Mouse (Mus musculus): ENCODE data around the gene Lipc.

The Lipc gene

DNA sequence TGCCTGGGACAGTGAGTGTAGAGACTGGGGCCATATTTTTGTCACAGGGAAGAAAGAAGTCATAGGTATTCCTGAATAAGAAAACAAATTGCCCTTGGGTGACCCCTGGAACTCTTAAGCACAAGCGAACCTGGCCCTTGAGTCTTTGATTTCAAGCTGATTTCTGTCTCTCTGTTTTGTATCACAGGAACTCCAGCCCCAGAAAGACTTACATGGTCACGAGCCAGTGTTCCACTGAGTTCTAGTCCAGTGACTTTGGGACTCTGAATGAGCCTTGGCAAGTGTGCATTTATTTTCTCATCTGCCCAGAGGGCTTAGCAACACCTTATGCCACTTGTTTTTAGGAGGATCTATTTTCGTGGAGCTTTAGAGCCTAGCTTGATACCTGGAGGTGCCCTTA, 5.7 kb upstream of the Lipc start:
- DNase-seq (ENCODE audit: low spot score), result no peak

DNA sequence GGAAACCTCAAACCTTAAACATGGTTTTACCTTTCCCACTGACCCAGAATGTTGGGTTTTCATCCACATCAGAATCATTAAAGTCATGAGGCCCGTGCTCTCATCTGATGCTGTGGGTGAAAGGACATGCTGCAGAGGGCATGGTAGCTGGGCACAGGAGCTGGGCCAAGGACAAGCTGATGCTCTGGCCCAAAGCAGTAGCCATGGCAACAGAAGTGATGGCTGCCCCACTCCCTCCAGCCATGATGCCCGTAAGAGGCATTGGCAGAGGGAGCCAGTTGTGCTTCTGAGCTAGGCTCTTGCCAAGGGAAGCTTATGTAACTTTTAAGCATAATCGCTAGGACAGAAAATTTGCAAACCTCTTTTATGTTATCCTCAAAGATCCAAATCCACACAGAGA, 2.2 kb upstream of the Lipc start:
- no peak for DNase-seq (ENCODE audit: low spot score)

DNA sequence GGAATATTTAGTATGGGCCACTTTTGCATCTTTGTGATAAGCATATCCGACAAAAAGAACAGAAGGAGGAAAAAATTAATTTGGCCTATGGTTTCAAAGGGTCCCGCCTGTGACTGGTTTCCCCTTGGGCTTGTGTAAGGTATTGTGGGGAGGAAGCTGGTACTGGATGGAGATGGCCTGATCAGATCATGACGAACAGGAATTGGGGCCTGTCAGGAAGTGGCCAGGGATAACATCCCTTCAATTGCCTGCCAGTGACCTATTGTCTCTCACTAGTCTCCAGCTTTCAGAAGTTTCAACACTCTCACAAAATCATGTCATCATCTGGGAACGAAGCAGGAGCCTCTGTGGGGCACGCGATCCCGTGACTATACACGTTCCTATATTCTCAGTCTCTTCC, 2.7 kb downstream of the Lipc start:
- DNase-seq (ENCODE audit: low spot score), result no peak

DNA sequence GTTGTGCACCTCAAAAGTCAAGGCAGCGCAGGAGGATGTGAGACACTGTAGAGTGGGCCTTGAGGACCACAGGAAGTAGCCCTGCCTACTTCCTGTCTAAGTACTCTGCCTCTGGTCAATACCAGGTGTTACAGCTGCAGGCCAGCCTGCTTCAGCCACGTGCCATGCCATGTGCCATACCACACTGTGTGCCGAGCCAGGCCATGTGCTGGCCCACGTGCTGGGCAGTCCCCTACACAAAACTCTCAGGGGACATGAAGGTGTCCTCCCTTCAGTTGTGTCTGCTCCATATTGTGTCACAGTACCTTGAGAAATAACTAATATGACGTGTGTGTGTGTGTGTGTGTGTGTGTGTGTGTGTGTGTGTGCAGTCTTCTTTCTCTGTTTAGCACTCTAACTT, 4.7 kb downstream of the Lipc start:
- no peak for DNase-seq (ENCODE audit: low spot score)

DNA sequence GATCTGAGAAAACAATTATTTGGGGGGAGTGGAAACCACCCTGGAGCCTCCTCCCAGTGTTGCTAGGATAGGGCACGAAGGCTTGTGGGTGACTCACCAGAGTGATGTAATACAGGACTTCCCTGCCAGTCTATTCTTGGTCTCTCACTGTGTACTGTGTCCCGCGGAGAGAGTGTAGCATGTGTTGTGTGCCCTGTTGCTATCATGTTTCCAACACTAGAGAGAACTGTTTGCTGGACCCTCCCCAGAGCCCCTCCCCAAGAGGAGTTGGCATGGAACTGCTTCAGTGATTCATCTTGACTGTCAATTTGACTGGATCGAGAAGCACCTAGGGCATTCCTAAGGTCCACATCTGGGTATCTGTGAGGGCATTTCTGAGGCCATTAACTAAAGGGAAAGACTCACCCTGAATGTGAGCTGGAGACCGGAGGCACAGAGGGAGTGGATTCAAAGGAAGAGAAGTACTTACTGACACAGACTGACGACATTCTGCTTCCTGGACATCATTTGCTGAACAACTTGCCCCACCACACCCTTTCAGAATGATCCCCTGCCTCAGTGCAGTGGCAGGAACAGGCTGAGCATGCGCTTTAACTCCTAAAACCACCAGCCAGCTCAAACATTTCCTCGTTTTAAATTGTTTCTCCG, 9.2 kb downstream of the Lipc start:
- DNase-seq (ENCODE audit: low spot score), result no peak

DNA sequence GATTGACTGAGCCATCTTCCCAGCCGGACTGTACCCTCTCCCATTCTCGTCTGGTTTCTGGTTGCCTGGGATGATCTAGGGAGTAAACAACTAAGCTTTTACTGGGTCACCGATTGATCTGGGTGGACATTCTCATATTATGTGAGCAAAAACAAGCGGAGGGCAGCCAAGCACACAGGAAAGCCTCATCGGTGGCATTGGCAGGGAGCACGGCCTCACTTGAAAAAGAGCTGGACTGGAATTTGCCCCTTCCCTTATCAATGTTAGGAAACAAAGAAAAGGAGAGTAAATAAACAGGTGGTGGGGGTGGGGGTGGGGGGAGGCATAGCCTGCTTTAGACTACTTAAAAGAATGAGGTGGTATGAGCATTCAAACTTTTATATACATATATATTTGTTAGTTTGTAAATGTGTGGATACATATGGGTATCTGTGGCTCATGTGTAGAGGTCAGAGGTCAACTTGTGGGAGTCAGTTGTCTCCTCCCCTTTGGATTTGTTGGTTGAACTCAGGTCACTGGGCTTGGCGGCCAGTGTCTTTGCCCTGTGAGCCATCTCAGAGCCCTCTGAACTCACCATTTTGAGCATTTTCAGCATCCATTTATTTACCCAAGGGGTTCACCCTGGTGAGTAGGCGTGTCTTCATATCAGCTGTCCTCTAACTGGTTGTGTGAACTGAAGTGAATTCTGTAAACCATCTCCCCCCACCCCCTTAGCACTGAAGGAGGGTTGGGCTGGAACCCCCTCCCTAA, 12.1 kb downstream of the Lipc start:
- DNase-seq (ENCODE audit: low spot score), result no peak

DNA sequence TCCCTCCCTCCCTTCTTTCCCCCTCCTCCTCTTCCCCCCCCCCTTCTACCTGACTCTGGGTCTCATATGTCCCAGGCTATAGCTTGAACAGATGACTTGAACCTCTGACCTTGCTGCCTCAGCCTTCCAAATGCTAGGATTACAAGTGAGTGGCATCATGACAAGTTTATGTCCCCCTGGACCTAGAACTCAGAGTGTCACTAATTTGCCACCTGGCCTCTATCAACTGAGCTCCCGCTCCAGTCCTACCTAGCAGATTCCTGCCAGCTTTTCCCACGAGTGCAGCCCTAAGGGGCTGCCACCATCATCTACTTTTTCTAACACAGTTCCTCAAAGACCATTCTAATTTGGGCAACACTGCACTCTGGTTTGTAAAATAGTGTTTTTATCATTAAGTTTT, 13.2 kb downstream of the Lipc start:
- DNase-seq (ENCODE audit: low spot score), result no peak

DNA sequence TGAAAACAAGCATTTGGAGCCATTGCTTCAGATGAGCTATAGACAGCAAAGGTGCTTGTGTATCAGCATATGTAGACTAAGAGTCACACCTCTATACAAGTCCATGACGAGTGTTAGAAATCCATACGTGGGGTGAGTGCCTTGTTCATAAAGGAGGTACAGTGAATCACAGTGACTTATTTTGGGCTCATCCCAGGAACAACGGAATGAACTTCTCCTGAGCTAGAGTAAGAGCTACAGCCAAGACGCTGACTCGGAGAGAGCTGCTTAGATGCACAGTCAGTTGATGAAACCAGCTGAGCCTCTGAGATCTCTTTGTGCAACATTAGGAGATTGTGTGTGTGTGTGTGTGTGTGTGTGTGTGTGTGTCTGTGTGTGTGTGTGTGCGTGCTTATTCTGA, 13.9 kb downstream of the Lipc start:
- no peak for DNase-seq (ENCODE audit: low spot score)

DNA sequence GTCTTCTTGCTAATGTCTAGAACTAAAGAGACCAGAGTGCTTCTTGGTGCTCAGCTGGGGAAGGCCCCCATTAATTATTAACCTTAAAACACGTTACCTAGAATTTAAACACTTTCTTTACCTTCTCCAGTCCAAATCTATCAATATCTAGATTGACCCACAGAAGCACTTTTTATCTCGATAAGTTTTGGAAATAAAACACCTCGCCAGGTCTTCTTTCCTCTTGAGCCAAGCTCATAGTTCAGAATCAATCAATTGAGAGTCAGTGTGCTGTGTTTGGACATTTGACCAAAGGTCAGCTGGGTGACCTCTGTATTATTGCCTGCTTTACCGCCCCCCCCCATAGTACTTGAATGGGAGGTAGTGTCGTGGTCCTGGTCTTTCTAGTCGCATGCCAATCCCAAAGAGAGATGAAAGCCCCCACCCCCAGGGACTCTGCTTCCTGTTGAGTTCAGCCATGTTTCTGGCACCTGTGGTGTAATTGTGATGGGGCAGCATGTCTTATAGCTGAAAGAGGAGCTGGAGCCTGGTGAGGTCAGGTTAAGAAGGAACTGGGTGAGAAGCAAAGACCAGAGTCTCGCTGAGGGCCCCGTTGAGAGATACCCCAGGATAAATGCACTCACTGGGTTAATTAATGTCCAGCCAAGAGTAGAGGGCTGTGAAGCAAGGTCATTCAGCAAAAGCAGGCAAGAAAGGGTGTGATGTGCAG, 17.3 kb downstream of the Lipc start:
- DNase-seq (ENCODE audit: low spot score), result no peak

DNA sequence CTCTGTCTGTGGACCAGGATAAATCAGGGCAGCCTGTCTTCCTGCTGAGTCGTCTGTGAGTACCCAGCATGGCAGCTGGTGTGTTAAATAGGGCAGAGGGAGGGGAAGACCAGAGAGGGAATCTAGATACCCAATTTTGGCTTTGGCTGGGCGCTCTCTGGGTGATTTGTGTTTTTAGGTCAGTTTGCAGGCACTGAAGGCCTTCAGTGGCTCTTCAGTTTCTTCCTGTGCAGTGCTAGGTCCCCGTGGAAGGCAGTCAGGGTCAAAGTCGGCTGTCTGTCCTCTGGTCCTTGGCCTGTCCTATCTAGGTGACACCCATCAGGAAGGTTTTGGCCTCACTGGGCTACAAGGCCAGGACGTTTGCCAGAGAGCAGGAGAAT, 21.4 kb downstream of the Lipc start:
- no peak for DNase-seq (ENCODE audit: low spot score)

DNA sequence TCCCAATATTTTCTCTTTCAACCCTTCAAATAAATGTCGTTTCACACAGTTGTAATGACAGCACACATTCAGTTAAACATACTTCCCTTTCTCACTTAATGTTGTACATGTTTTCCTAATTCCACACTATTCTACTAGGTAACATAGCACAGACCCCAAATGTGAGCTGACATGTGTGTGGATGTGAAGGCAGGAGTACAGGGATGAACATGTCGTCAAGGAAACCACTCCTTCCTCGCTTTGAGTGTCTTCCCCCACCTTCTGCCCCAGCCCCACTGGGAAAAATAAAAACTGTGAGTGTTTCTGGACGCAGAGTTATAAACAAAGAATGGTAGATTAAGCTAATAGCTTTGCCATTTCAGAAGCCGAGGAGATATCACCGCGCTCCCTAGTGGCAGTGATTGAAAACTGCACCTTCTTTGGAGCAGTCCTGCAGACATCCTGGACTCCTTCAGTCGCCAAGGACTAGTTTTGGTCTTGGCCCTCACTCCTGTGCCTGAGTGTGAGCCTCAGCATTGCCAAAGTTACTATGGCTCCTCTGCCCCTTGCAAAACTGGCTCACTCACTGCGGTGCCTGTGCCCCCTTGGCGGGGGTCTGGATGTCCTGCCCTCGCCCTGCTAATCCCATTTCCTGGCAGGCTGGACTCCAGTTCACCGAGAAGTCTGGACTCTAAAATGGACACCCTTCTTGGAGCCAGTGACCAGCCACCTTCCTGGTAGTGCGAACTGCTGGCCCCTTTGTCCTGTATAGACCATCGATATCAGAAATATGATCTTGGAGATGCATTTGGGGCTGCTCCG, 22.0 kb downstream of the Lipc start:
- no peak for DNase-seq (ENCODE audit: low spot score)

DNA sequence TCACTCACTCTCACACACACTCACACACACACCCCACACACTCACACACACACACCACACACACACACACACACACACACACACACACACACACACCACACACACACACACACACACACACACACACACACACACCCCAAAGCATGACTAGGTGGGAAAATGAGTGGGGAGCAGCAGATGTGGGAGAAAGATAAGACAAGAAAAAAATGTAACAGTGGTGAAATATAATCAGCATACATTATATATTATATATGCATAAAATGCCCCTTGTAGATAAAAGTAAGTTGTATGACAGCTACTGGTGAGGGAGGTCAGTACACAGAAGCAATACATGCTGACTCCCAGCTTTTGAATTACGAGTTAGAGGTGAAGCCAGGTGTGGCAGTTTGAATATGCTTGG, 23.6 kb downstream of the Lipc start:
- no peak for DNase-seq (ENCODE audit: low spot score)

DNA sequence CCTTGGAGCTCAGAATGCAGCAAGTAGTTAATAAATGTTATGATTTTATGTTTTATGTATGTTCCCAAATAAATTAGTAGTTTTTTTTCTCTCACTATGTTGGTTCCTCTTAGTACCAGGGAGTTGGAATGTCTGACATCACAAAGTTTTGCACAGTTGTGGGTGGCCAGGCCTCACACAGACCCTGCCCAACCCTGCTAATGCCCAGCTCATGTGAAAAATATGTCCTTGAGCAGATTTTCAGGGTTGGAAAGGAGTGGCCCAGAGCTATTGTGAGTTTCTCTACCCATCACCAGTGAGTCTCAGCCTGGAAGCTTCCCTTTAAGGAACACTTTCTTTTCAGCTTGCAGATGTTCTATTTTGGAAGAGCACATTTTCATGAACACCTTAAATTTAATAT, 24.3 kb downstream of the Lipc start:
- no peak for DNase-seq (ENCODE audit: low spot score)

DNA sequence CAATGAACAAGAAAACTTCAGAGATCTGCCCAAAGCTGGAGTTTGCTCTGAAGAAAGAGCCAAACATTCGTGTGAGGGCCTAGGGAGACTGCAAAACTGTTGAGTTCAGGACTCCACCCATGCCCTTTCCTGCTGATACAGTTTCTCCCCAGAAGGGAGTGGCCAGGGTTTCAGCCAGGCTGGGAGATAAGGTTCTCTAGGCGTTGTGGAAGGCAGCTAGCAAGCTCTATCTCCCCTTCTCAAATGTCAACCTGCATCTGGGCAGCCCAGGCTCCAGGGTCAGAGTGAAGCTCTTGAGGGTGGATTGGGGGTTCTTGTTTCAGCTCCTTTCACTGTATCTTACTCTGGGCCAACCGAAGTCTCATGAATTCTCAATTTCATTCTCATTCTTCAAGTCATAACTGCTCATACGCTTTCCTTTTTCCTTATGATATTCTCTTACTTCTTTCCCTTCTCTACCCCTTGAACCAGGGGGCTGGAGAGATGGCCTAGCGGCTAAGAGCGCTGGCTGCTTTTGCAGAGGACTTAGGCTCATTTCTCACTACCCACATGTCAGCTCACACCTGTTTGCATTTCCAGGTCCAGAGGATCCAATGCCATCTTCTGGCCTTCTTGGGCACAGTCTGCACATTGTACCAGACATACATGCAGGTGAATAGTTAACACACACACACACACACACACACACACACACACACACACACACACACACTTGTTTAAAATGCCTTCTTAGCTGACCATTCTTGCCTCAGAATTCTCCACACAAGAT, 25.0 kb downstream of the Lipc start:
- DNase-seq (ENCODE audit: low spot score), result no peak

DNA sequence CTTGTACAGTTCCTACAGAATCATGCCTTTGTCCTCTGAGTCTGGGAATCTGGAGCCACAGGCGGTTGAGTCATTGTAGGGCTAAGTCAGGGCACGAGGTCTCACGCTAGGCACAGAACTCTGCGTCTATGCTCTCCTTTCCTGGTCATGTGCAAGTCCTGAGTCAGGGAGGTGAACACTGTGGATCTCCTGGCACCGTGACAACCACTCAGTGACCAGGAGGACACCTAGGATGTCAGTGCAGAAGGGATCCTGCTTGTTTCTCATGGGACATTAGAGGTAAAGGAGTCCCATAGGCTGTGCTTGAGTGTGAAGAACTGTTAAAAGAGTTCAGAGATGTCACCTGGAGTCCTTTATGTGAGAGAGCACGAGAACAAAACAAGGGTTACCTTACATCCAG, 26.8 kb downstream of the Lipc start:
- no peak for DNase-seq (ENCODE audit: low spot score)

DNA sequence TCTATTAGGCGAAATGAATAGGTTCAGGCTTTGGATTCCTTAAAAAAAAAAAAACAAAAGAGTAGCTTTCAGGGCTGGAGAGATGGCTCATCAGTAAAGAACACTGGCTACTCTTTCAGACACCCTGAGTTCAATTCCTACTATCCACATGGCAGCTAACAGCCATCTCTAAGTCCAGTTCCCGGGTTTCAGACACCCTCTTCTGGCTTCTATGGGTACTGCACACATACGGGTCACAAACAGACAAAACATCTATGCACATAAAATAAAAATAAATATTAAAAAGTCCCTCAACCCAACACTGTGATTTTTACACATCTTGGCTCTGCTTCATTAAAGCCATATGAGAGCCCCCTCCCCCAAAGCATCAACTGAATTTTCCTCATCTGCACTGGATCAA, 27.3 kb downstream of the Lipc start:
- no peak for DNase-seq (ENCODE audit: low spot score)

DNA sequence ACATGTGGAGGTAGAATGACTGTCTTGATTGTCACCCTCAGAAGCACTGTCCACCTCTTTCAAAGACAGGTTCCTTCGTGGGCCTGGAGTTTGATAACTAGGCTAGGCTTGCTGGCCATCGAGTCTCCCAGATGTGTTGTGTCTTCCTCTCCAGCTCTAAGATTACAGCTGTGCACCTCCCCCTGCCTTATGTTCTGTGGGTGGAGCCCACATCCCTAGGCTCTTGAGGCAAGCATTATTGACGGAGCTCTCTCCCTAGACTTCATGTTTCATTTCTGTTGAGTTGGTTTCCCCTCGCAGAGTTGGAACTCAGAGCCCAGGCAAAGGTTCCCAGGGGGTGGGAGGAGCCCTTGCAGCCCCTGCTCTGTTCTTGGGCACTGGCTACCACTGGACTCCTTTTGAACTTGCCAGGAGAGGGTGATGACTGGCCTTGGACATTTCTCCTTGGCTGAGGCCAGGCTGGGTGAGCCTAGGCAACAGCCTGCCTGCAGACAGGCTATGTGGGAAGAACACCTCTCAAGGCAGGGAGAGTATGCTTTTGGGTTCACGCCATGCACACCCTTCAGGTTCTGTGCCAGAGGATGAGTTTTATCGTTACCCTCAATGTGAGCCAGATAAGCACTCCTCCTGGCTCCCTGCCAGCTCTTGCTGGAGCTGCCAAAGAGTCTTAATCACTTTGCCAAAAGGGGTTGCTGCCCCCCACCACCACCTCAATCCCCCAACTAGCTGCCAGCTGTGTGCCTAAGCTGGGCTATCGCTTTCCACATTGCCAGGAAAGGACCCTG, 30.1 kb downstream of the Lipc start:
- DNase-seq (ENCODE audit: low spot score), result no peak

DNA sequence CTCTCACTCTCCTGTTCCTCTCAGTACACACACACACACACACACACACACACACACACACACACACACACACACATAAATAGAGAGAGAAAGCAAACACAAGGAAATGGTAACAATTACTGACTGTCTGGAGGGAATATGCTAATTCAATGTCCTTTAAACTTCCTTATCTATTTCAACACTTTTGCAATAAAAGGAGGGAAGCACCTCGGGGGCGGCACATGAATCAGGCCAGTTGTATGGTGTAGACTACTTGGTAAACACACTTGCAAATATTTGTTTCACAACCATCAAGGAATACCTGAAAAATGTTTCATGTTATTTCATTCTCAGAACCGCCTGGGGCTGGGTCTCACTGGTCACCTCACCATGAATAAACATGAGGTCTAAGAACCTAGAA, 30.9 kb downstream of the Lipc start:
- no peak for DNase-seq (ENCODE audit: low spot score)

DNA sequence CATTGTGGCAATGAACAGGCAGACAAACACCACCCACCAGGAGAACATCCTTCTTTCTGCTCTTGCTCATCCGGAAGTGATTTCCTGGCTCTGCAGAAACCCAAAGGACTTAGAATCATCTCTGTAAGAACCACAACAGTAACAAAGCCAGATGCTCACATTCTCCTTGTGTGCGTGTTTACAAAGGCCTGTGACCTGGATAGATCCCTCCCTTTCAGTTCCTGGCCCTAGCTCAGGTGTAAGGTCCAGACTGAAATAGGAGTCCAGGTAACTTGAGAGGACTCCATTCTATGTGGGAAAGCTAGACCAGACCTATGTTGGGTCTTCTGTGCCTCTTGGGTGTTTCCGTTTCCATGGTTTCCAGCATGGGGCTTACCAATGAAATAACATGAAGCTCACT, 32.8 kb downstream of the Lipc start:
- no peak for DNase-seq (ENCODE audit: low spot score)

DNA sequence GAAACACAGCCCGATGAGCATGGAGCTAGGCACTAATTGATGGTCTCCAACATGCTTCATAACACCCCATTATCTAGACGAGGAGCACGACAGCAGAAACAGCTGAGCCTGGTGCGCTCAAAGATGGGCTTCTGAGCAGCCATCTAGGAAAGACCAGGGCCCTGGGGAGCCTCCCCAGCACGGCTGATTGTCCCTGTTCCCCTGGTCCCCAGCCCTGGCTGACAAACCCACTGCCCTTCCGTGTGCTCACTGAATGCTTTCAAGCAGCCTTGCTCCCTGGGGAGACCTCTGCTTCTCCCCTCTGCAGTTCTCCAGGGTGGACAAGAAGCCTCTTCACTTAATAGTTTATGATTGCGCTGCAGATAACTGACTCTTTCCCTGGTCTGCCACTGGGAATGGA, 35.5 kb downstream of the Lipc start:
- no peak for DNase-seq (ENCODE audit: low spot score)

DNA sequence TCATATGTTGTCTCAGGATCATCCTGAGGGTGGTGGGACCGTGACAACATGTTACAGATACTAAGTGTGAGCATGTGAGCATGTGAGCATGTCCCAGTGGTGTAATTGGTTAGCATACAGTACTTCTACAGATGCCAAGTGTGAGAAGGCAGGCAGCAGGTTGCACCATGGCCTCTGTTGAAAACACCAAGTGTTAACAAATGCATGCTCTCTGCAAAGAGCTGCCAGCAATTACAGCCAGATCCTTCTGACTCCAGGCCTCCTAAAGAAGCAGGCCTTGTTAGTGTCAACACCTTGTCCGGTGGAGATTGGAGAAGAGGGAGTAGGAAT, 36.7 kb downstream of the Lipc start:
- no peak for DNase-seq (ENCODE audit: low spot score)

Measured in urinary bladder, postnatal 10 days (tissue).